Mouse (Mus musculus) lung, postnatal 14 days (tissue): ENCODE measurements around the gene Ddx19b.
"Not testable (repeated sequence)": the region's sequence is repeated elsewhere in the genome, so short reads cannot be mapped to it uniquely, and the experiment has no call there.

Experiments used
- DNase-seq: peaks from one replicate; pipeline ENCODE4 v3.0.0; 2021

Gene Ddx19b

GRCm38 (mm10) chr8:111031572-111031971, at the start of gene Ddx19b:
TSS of gene Ddx19b (minus strand) at chr8:111031751.
- no peak for DNase-seq

GRCm38 (mm10) chr8:111079861-111080271, 48.3 kb upstream of the Ddx19b start:
- peak; percentile 28 for DNase-seq

GRCm38 (mm10) chr8:111079461-111079860, 47.9 kb upstream of the Ddx19b start:
- no peak for DNase-seq

GRCm38 (mm10) chr8:111075926-111076325, 44.4 kb upstream of the Ddx19b start:
- no peak for DNase-seq

GRCm38 (mm10) chr8:111068660-111069059, 37.1 kb upstream of the Ddx19b start:
- DNase-seq = not testable (repeated sequence)

- DNase-seq = no peak
Measured at GRCm38 (mm10) chr8:111067439-111067838, 35.9 kb upstream of the Ddx19b start.

GRCm38 (mm10) chr8:111066308-111066707, 34.8 kb upstream of the Ddx19b start:
- DNase-seq = no peak

- DNase-seq = no peak
Measured at GRCm38 (mm10) chr8:111062893-111063292, 31.3 kb upstream of the Ddx19b start.

GRCm38 (mm10) chr8:111062072-111062757, 30.7 kb upstream of the Ddx19b start:
- DNase-seq = peak; percentile 90

- no peak for DNase-seq
Measured at GRCm38 (mm10) chr8:111061688-111062071, 30.1 kb upstream of the Ddx19b start.

- DNase-seq = no peak
Measured at GRCm38 (mm10) chr8:111058946-111059572, 27.5 kb upstream of the Ddx19b start.

GRCm38 (mm10) chr8:111056691-111057293, 25.2 kb upstream of the Ddx19b start:
- peak; percentile 23 for DNase-seq

- DNase-seq = peak; percentile 91
Measured at GRCm38 (mm10) chr8:111056158-111056663, 24.7 kb upstream of the Ddx19b start, which contains the start of gene Exosc6. TSS of gene Exosc6 (plus strand) at chr8:111056339.

GRCm38 (mm10) chr8:111055661-111056060, 24.1 kb upstream of the Ddx19b start:
- DNase-seq = no peak

- no peak for DNase-seq
Measured at GRCm38 (mm10) chr8:111055031-111055634, 23.6 kb upstream of the Ddx19b start.

- no peak for DNase-seq
Measured at GRCm38 (mm10) chr8:111053827-111054518, 22.4 kb upstream of the Ddx19b start.

- no peak for DNase-seq
Measured at GRCm38 (mm10) chr8:111049106-111049505, 17.6 kb upstream of the Ddx19b start.

GRCm38 (mm10) chr8:111048694-111049093, 17.1 kb upstream of the Ddx19b start:
- no peak for DNase-seq

GRCm38 (mm10) chr8:111044003-111044734, 12.6 kb upstream of the Ddx19b start:
- no peak for DNase-seq

GRCm38 (mm10) chr8:111042546-111042945, 11.0 kb upstream of the Ddx19b start:
- DNase-seq = no peak

GRCm38 (mm10) chr8:111036591-111036990, 5.0 kb upstream of the Ddx19b start:
- no peak for DNase-seq

- peak; percentile 25 for DNase-seq
Measured at GRCm38 (mm10) chr8:111034276-111034675, 2.7 kb upstream of the Ddx19b start.
